Mouse (Mus musculus): Measurements from ENCODE around the gene Lilr4b.
"Not testable (repeated sequence)": the region's sequence is repeated elsewhere in the genome, so short reads cannot be mapped to it uniquely, and the experiment has no call there.

Gene Lilr4b

GRCm38 (mm10) chr10:51480397-51480796, at the start of gene Lilr4b, which contains the start of gene Gm49339:
TSS of gene Lilr4b (plus strand) at chr10:51480632.
TSS of gene Gm49339 (plus strand) at chr10:51480612.
- POLR2A ChIA-PET, CTCF ChIA-PET: not testable (repeated sequence)

DNA sequence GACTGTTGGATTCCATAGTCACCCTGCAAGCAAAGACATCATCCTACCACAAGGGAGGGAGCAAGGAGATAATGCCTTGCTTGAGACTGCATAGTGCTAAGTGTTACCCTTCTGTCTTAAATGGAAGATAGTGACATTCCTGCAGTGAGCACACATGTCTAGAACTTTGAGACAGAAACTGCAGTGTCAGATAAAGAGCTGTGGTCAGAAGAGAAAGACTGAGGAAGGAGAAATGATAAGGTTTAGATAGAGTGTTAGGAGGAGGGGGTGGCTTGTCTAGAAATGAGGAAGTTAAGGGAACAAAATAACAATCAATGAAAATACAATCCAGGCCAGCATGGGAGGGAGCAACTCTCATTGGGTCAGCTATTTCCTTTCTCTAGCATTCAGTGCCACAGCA, 47.5 kb upstream of the Lilr4b start:
- CTCF ChIA-PET: no interaction called here
- POLR2A ChIA-PET: no interaction called here

- CTCF ChIA-PET: no interaction called here
- POLR2A ChIA-PET: no interaction called here
These were observed 44.7 kb upstream of the Lilr4b start for GRCm38 (mm10) chr10:51435684-51436083.

GRCm38 (mm10) chr10:51451610-51452009, 28.8 kb upstream of the Lilr4b start:
- POLR2A ChIA-PET: no interaction called here
- CTCF ChIA-PET: no interaction called here

DNA sequence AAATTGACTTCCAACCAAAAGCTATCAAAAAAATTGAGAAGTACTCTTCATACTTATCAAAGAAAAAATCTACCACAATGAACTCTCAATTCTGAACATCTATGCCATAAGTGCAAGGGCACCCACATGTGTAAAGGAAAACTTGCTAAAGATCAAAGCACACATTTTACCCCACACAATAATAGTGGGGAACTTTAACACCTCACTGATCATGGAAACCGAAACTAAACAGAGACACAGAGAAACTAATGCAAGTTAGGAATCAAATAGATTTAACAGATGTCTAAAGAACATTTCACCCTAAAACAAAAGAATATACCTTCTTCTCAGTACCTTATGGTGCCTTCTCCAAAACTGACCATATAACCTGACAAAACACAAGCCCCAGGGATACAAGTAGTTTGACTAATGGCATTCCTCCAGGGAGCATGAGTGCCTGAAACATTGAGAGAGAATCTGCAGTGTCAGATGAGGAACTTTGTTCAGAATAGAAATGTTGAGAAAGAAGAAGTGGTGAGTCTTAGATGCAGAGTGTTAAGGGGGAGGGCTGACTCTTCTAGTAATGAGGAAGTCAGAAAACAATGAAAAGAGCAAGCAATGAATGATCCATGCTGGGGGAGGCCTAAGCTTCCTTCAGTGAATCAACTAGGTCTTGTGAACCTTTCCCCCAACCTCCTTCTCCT, 26.7 kb upstream of the Lilr4b start:
- ChIA-PET POLR2A (no interaction called here), CTCF (no interaction called here)

GRCm38 (mm10) chr10:51454365-51454764, 26.1 kb upstream of the Lilr4b start:
- ChIA-PET CTCF (no interaction called here), POLR2A (no interaction called here)

DNA sequence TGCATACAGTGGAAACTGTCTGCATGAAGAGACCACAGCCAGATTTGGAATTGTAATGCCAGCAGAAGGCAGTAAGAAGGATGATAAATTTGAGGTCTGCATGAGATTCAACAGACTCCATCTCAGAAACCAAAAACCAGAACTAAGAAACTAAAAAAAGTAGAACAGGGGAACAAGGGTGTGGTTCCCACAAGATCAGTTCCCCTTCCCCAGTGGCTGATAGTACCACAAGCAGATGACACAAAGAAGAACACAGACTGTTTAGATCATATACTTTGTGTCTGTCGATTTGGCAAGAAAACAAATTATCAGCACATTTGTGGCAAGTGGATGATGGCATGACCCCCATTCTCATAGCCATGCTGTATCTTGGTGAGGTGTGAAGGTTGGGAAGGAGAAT, 24.7 kb upstream of the Lilr4b start:
- POLR2A ChIA-PET: no interaction called here
- CTCF ChIA-PET: no interaction called here

DNA sequence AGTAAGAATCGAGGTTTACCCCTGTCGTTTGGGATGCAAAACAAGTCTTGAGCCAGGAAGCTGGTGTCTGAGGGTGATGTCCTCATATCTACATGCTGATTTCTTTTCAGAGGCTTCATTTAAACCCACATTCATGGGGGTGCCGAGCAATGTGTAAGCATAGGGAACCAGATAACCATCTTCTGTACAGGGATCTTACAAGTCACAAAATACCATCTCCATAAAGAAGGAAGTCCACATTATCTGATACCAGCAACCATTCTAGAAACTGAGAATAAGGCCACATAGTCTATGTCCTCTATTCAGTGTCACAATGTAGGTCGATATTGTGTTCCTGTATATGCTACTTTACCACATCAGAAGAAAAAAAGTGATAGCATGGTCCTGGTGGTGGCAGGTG, 24.1 kb upstream of the Lilr4b start:
- ChIA-PET POLR2A (no interaction called here), CTCF (no interaction called here)

DNA sequence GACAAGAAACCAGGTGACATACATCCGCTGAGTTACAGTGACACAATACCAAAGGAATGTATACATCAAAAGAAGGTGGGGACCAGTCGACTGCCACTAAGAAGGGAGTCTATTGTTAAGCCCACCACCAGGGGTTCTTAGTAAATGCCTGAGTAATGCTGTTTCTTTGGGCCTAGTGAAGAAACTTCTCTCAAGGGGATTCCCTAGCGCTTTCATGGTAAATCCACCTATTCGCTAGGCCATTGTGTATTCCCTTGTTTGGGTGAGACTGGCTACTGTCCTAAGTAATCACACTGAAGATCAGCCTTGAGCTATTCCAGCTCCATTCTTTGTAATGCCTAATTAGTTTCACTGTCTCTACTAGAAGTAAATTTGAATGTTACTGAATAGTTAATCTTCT, 16.6 kb upstream of the Lilr4b start:
- POLR2A ChIA-PET, CTCF ChIA-PET: not testable (repeated sequence)

GRCm38 (mm10) chr10:51490691-51491090, 10.3 kb downstream of the Lilr4b start, which contains the start of gene Lilrb4a:
TSS of gene Lilrb4a (plus strand) at chr10:51490956.
- POLR2A ChIA-PET, CTCF ChIA-PET: not testable (repeated sequence)

DNA sequence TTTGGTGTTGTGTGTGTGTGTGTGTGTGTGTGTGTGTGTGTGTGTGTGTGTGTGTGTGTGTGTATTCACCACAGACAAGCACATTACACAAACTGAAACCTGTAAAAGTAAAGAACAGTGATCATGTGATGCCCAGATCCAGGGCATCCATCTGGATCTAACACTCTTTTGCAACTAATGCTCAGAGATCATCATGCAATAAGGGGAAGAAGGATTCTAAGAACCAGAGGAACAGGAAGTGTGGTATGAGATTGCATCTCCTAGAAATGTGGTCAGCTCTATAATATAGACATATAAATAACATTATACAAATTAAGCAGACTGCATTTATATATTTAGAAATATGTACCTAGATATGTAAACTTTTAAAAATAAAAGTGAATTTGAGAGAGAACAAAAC, 39.6 kb downstream of the Lilr4b start:
- CTCF ChIA-PET: no interaction called here
- POLR2A ChIA-PET: no interaction called here

DNA sequence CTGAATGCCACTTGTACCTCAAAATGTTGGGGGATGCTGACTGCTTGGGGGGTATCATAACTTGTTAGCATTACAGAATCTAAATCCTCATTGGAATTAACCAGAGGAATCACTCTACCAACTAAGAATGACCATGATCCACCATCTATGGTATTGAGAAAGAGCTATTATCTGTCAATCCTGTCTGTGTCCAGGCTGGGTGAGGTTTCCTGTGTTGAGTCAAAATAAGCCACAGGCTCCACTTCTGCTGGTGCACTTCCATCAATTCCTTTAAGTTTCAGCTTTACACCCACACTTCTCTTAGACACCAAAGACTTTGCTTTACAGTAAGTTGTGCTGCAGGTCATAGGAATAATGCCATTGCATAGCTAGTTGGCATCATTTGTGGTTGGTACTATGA, 41.0 kb downstream of the Lilr4b start:
- ChIA-PET CTCF (no interaction called here), POLR2A (no interaction called here)

GRCm38 (mm10) chr10:51526090-51526489, 45.7 kb downstream of the Lilr4b start:
- CTCF ChIA-PET: no interaction called here
- POLR2A ChIA-PET: no interaction called here

GRCm38 (mm10) chr10:51526633-51527032, 46.2 kb downstream of the Lilr4b start:
- CTCF ChIA-PET: no interaction called here
- POLR2A ChIA-PET: no interaction called here

DNA sequence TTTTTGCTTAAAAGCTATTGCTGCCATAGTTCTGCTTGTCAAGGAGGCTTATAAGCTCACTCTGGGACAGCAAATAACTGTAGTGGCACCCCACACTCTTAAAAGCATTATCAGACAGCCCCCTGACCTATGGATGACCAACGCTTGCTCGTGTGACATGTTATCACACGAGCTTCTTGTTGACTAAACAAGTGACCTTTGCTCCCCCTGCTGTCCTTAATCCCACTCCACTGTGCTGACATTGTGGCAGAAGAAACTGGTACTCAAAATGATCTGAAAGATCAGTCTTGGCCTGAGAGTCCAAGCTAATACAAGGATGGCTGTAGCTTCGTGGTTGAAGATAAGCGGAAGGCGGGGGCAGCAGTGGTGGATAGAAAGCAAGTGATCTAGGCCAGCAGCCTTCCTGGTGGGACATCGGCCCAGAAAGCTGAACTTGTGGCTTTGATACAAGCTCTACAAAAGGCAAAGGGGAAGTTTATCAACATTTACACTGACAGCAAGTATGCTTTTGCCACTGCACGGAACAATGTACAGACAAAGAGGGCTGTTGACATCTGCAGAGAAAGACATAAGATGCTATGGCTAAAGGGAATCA, 48.5 kb downstream of the Lilr4b start:
- ChIA-PET POLR2A (interaction anchor here in 1 of 4 experiments (0.6 kb wide), 1 partner anchor 166 kb away, joined by 3 read pairs; no protein-coding TSS in a partner anchor), CTCF (no interaction called here)

DNA sequence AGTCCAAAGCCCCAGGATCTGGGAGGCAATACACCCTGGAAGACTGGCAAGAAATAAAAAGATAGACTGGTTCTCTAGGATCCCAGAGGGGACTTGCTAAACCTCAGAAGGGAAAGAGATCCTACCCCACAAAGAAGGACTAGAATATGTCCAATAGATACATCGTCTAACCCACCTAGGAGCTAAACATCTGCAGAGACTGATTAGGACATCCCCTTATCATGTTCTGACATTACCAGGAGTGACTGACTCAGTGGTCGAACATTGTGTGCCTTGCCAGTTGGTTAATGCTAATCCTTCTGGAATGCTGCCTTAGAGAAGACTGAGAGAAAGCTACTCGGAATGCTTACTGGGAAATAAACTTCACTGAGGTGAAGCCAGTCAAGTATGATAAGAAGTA, 49.1 kb downstream of the Lilr4b start:
- ChIA-PET POLR2A (no interaction called here), CTCF (no interaction called here)

DNA sequence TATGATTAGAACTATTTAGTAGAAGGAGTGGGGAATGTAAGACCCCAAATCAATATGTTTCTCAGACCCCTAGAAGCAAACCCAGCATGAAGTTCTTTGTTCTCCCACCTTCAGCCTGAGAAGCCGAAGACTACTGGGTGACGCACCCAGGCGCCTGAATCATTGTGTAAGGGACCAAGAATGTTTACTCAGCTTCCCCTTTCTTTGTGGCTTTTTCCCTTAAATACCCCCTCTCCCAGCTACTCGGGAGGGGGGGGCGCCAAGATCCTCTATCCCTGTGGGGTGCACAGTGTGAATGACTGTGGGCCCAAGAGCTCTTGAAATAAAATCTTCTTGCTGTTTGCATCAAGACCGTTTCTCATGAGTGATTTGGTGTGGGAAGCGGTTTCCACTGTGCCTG, 50.4 kb downstream of the Lilr4b start:
- ChIA-PET CTCF (no interaction called here), POLR2A (no interaction called here)

Data from embryonic stem cell, embryonic (primary cell).